10 mouse cellular contexts compared by ENCODE assay signal in the genomic region with DNA sequence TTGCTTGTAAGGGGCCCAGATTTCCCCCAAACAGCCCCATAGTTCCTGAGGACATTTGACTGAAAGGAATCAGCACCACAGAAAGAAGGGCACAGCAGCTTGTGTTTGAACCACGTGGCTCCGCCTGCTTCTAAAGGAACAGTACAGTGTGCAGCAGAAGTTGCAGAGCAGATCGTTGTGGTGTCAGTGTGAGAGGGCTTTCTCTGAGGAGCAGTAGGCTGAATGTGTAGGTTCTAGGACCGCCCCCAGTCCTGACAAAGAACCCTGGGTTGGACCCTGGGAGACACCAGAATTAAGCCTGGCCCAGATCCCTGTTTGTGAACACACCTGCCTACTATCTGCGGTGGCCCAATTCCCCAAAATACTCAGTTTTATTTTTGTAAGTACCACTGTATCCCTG. TPM values are rescaled to one million over a fixed set of nuclear protein-coding genes. Genes with fewer than 3 reads are reported as not detected.
DNase-seq lines count a peak whose midpoint lies in the region; ATAC-seq and TF ChIP-seq lines count a peak whose summit lies in the region.
"Had no signal": no experiment of that assay in that cellular context is flagged by ENCODE, and none has a peak within 500 bp of the region (broad histone marks: within the 10 kb centered on the region; RNA-seq: fewer than 3 reads in every experiment).

No protein-coding gene starts in this region.

- ATAC-seq in liver, embryonic 15.5 days (ENCODE audit: insufficient read depth): no peak

- peaks cover 5% of the 10 kb centered on the region; the same call in 1 of the 2 replicates for H3K4me1 ChIP-seq in cerebellum, adult 2 months (ENCODE audit: control insufficient read depth, insufficient read depth, low read length)
- peaks cover 10% of the 10 kb centered on the region for H3K4me1 ChIP-seq in brown adipose tissue, adult 24 weeks (ENCODE audit: control insufficient read depth, insufficient read depth, insufficient read length, low read length)
- H3K4me1 ChIP-seq in liver, embryonic 15.5 days (replicated peaks): peaks cover 86% of the 10 kb centered on the region

- no peaks in the 10 kb centered on the region; the same call in 1 of the 2 replicates for H3K36me3 ChIP-seq in liver, embryonic 15.5 days (replicated peaks)

- H3K27me3 ChIP-seq in cerebellum, adult 2 months (ENCODE audit: control insufficient read depth, insufficient read depth, low read length): no peaks in the 10 kb centered on the region
- H3K27me3 ChIP-seq in liver, embryonic 15.5 days: no peaks in the 10 kb centered on the region
- H3K27me3 ChIP-seq: hindbrain, embryonic 15.5 days had no signal

- H3K4me2 ChIP-seq in liver, embryonic 15.5 days: peak overlapping the region; percentile 93

- no peak overlapping the region for H3K4me3 ChIP-seq in cerebellum, adult 2 months (replicated peaks; ENCODE audit: insufficient read depth, low read depth, low read length)
- H3K4me3 ChIP-seq in brown adipose tissue, adult 24 weeks (ENCODE audit: insufficient read depth, low read depth, low read length): 0 out of 2 replicates have a peak overlapping the region, but pooled peaks have one; percentile 7
- 0 out of 2 replicates have a peak overlapping the region, but pooled peaks have one; percentile 72 for H3K4me3 ChIP-seq in liver, embryonic 15.5 days (replicated peaks)

- no peak overlapping the region for H3K27ac ChIP-seq in cerebellum, adult 2 months (ENCODE audit: insufficient read depth, low read length)
- no peak overlapping the region for H3K27ac ChIP-seq in brown adipose tissue, adult 24 weeks (replicated peaks; ENCODE audit: low read depth, low read length)
- H3K27ac ChIP-seq in liver, embryonic 15.5 days (replicated peaks): peak overlapping the region; percentile 97

- DNase-seq in cerebellum, adult 8-10 months: peak; percentile 30
- DNase-seq in cerebellum, adult 2 months: no peak
- peak; percentile 59 for DNase-seq in layer of hippocampus, adult 11-12 months (ENCODE audit: low spot score)
- no peak for DNase-seq in layer of hippocampus, adult 9-10 months (ENCODE audit: low spot score)
- no peak for DNase-seq in urinary bladder, postnatal 14 days (ENCODE audit: low spot score)
- no peak for DNase-seq in kidney, adult 11 months
- DNase-seq: cerebellum, adult 9-10 months had no signal

- no peak overlapping the region for H3K9ac ChIP-seq in liver, embryonic 15.5 days
- H3K9ac ChIP-seq: hindbrain, embryonic 15.5 days had no signal

- TF ChIP-seq CTCF in cerebellum, adult 2 months (IDR thresholded peaks at IDR 0.05; ENCODE audit: borderline replicate concordance, insufficient read depth, low read depth, low read length): no peak

- TF ChIP-seq POLR2A in cerebellum, adult 2 months (IDR thresholded peaks at IDR 0.05; ENCODE audit: borderline replicate concordance, insufficient read depth, low read length): no peak

- WGBS in cerebellum, adult 2 months: 62% methylated on average over 5 of the region's 5 CpGs
- 37% methylated on average over 5 of the region's 5 CpGs for WGBS in liver, embryonic 15.5 days (ENCODE audit: insufficient replicate concordance)

- no peaks in the 10 kb centered on the region for H3K9me3 ChIP-seq in liver, embryonic 15.5 days (replicated peaks)
- H3K9me3 ChIP-seq: hindbrain, embryonic 15.5 days had no signal

RNA-seq across cellular contexts. Expression of gene Orai3, which starts 1.6 kb away (rescaled TPM):
- 24.1 and 26.1 TPM in 2 replicates for polyA plus RNA-seq in cerebellum, adult 2 months (2012; rRNA removed)
- 16.8 and 23.1 TPM in 2 replicates for polyA plus RNA-seq in brown adipose tissue, adult 24 weeks (2012; ENCODE audit: insufficient read depth, insufficient read length, missing spikeins)
- 11.0 and 13.1 TPM in 2 replicates for polyA plus RNA-seq in liver, embryonic 15.5 days (2015; fragmentation: Nextera tagmentation; extraction: Ambion mirVana)

RNA-seq across cellular contexts. Expression of gene Setd1a, which starts 5.2 kb away (rescaled TPM):
- 23.1 and 25.5 TPM in 2 replicates for polyA plus RNA-seq in cerebellum, adult 2 months (2012; rRNA removed)
- 11.7 and 13.6 TPM in 2 replicates for polyA plus RNA-seq in brown adipose tissue, adult 24 weeks (2012; ENCODE audit: insufficient read depth, insufficient read length, missing spikeins)
- polyA plus RNA-seq in liver, embryonic 15.5 days (2015; fragmentation: Nextera tagmentation; extraction: Ambion mirVana): 9.2 and 9.3 TPM in 2 replicates

RNA-seq across cellular contexts. Expression of gene Gm49388, which starts 14.1 kb away (rescaled TPM):
- polyA plus RNA-seq in cerebellum, adult 2 months (2012; rRNA removed): 0.46 and 0.47 TPM in 2 replicates
- polyA plus RNA-seq in brown adipose tissue, adult 24 weeks (2012; ENCODE audit: insufficient read depth, insufficient read length, missing spikeins): 0.54 TPM in 1 of 2 replicates, not detected in the other
- not detected in 2 replicates for polyA plus RNA-seq in liver, embryonic 15.5 days (2015; fragmentation: Nextera tagmentation; extraction: Ambion mirVana)
- polyA plus RNA-seq: hindbrain, embryonic 15.5 days had no signal

RNA-seq across cellular contexts. Expression of gene Fbxl19, which starts 26.9 kb away (rescaled TPM):
- polyA plus RNA-seq in cerebellum, adult 2 months (2012; rRNA removed): 35.2 and 37.8 TPM in 2 replicates
- 2.7 and 3.2 TPM in 2 replicates for polyA plus RNA-seq in brown adipose tissue, adult 24 weeks (2012; ENCODE audit: insufficient read depth, insufficient read length, missing spikeins)
- 2.8 and 2.9 TPM in 2 replicates for polyA plus RNA-seq in liver, embryonic 15.5 days (2015; fragmentation: Nextera tagmentation; extraction: Ambion mirVana)

RNA-seq across cellular contexts. Expression of gene Hsd3b7, which starts 29.1 kb away (rescaled TPM):
- 30.4 and 39.6 TPM in 2 replicates for polyA plus RNA-seq in cerebellum, adult 2 months (2012; rRNA removed)
- 39.6 and 47.1 TPM in 2 replicates for polyA plus RNA-seq in brown adipose tissue, adult 24 weeks (2012; ENCODE audit: insufficient read depth, insufficient read length, missing spikeins)
- 55.9 and 75.3 TPM in 2 replicates for polyA plus RNA-seq in liver, embryonic 15.5 days (2015; fragmentation: Nextera tagmentation; extraction: Ambion mirVana)

Comparison
In these comparisons a context has a peak if more than half of its experiments do, and no peak if none do; other contexts are left out.
1. DNase-seq: peak in cerebellum, adult 8-10 months (single experiment) and layer of hippocampus, adult 11-12 months (single experiment); none in cerebellum, adult 2 months (0 of 2), layer of hippocampus, adult 9-10 months (single experiment), urinary bladder, postnatal 14 days (single experiment) and kidney, adult 11 months (single experiment).